Mouse (Mus musculus): ENCODE measurements around the gene Acot2. TPM values are rescaled to one million over a fixed set of nuclear protein-coding genes. Genes with fewer than 3 reads are reported as not detected.

Acot2 gene
- total and polyA plus RNA-seq, 3 experiments = 9.8 to 13.0 TPM; not detected in 1

- Histone ChIP-seq H3K36me3 (ENCODE audit: control insufficient read depth in 1 of 2, insufficient read depth in 2 of 2, low read length in 2 of 2) (peaks cover 0 to 4% of the 10 kb centered on the region in 2 experiments; a peak in 2 of 4 replicates), H3K9ac (ENCODE audit: control insufficient read depth, low read depth, low read length, poor library complexity, severe bottlenecking) (no peak overlapping the region), H3K4me1 (ENCODE audit: control insufficient read depth in 1 of 2, insufficient read depth in 2 of 2, low read length in 2 of 2) (peaks cover 3% of the 10 kb centered on the region in 2 experiments; a peak in 3 of 4 replicates), H3K79me2 (ENCODE audit: control insufficient read depth, insufficient read depth, low read length, poor library complexity) (no peaks in the 10 kb centered on the region), H3K9me3 (replicated peaks; ENCODE audit: insufficient read depth, low read length) (no peaks in the 10 kb centered on the region), H3K4me3 (ENCODE audit: control insufficient read depth in 1 of 2, insufficient read depth in 1 of 2, low read depth in 2 of 2, low read length in 2 of 2) (no peak overlapping the region), H3K27me3 (ENCODE audit: control insufficient read depth in 1 of 2, insufficient read depth in 2 of 2, low read length in 2 of 2) (0 out of 4 replicates have a peak, but pooled peaks cover 0 to 1% of the 10 kb centered on the region in 2 experiments), H3K27ac (ENCODE audit: control insufficient read depth, low read depth, low read length) (no peak overlapping the region)
- DNase-seq (ENCODE audit: low read depth, low spot score) = no peak
- no peak for TF ChIP-seq MAX (IDR thresholded peaks at IDR 0.05; ENCODE audit: low read length)
- no peak for TF ChIP-seq ZNF384 (IDR thresholded peaks at IDR 0.05; ENCODE audit: low read depth, low read length)
- TF ChIP-seq CHD2 (IDR thresholded peaks at IDR 0.05; ENCODE audit: low read length) = no peak
- TF ChIP-seq BHLHE40 (IDR thresholded peaks at IDR 0.05; ENCODE audit: borderline replicate concordance, low read depth, low read length) = no peak
- TF ChIP-seq ZC3H11A (IDR thresholded peaks at IDR 0.05; ENCODE audit: low read depth, low read length) = no peak
- TF ChIP-seq E2F4 (IDR thresholded peaks at IDR 0.05; ENCODE audit: borderline replicate concordance, low read depth, low read length) = no peak
- TF ChIP-seq MEF2A (IDR thresholded peaks at IDR 0.05; ENCODE audit: extremely low read depth, insufficient replicate concordance, low read depth, low read length, poor library complexity, severe bottlenecking) = no peak
- no peak for TF ChIP-seq HCFC1 (IDR thresholded peaks at IDR 0.05; ENCODE audit: low read depth, low read length)
- no peak for TF ChIP-seq SMC3 (IDR thresholded peaks at IDR 0.05; ENCODE audit: low read depth, low read length)
- no peak for TF ChIP-seq RCOR1 (IDR thresholded peaks at IDR 0.05; ENCODE audit: low read depth, low read length)
- TF ChIP-seq MAFK (IDR thresholded peaks at IDR 0.05; ENCODE audit: borderline replicate concordance, low read depth, low read length) = no peak
- no peak for TF ChIP-seq POLR2AphosphoS2 (IDR thresholded peaks at IDR 0.05; ENCODE audit: low read length)
- TF ChIP-seq UBTF (IDR thresholded peaks at IDR 0.05; ENCODE audit: borderline replicate concordance, insufficient read depth, low read depth, low read length) = no peak
- TF ChIP-seq GATA1 (IDR thresholded peaks at IDR 0.05; ENCODE audit: low read depth, low read length) = no peak
- no peak for TF ChIP-seq KAT2A (conservative IDR thresholded peaks at IDR 0.05; ENCODE audit: low read depth, low read length)
- no peak for TF ChIP-seq USF1 (IDR thresholded peaks at IDR 0.05; ENCODE audit: low read depth, low read length)
Observed at GRCm38 (mm10) chr12:83981615-83982014, 6.0 kb upstream of the Acot2 start.

GRCm38 (mm10) chr12:83984752-83985151 is 2.9 kb upstream of the Acot2 start, which contains the start of gene Heatr4:
Gene Heatr4, minus strand, starts transcription at chr12:83984852.
- Histone ChIP-seq H3K27ac (ENCODE audit: control insufficient read depth, low read depth, low read length) (no peak within 1 kb of the TSS), H3K36me3 (ENCODE audit: control insufficient read depth in 1 of 2, insufficient read depth in 2 of 2, low read length in 2 of 2) (peaks cover 0 to 17% of the 10 kb centered on the region in 2 experiments; a peak in 2 of 4 replicates), H3K27me3 (ENCODE audit: control insufficient read depth in 1 of 2, insufficient read depth in 2 of 2, low read length in 2 of 2) (0 out of 4 replicates have a peak, but pooled peaks cover 0 to 1% of the 10 kb centered on the region in 2 experiments), H3K4me1 (ENCODE audit: control insufficient read depth in 1 of 2, insufficient read depth in 2 of 2, low read length in 2 of 2) (peaks cover 10 to 11% of the 10 kb centered on the region in 2 experiments), H3K9me3 (replicated peaks; ENCODE audit: insufficient read depth, low read length) (no peaks in the 10 kb centered on the region), H3K4me3 (ENCODE audit: control insufficient read depth in 1 of 2, insufficient read depth in 1 of 2, low read depth in 2 of 2, low read length in 2 of 2) (no peak within 1 kb of the TSS), H3K79me2 (ENCODE audit: control insufficient read depth, insufficient read depth, low read length, poor library complexity) (peaks cover 11% of the 10 kb centered on the region), H3K9ac (ENCODE audit: control insufficient read depth, low read depth, low read length, poor library complexity, severe bottlenecking) (no peak within 1 kb of the TSS)
- TF ChIP-seq UBTF (IDR thresholded peaks at IDR 0.05; ENCODE audit: borderline replicate concordance, insufficient read depth, low read depth, low read length) = no peak
- no peak for TF ChIP-seq MYB (IDR thresholded peaks at IDR 0.05; ENCODE audit: low read depth, low read length)
- no peak for TF ChIP-seq KAT2A (conservative IDR thresholded peaks at IDR 0.05; ENCODE audit: low read depth, low read length)
- TF ChIP-seq MYC (IDR thresholded peaks at IDR 0.05; ENCODE audit: low read depth, low read length) = no peak
- TF ChIP-seq CTCF (IDR thresholded peaks at IDR 0.05 in 2 of 3, conservative IDR thresholded peaks at IDR 0.05 in 1 of 3; ENCODE audit: control insufficient read depth in 1 of 3, insufficient read depth in 1 of 3, low read depth in 2 of 3, low read length in 3 of 3, poor library complexity in 1 of 3, severe bottlenecking in 1 of 3) = no peak
- no peak for TF ChIP-seq HCFC1 (IDR thresholded peaks at IDR 0.05; ENCODE audit: low read depth, low read length)
- TF ChIP-seq USF1 (IDR thresholded peaks at IDR 0.05; ENCODE audit: low read depth, low read length) = no peak
- no peak for TF ChIP-seq CHD1 (IDR thresholded peaks at IDR 0.05; ENCODE audit: low read depth, low read length)
- TF ChIP-seq RCOR1 (IDR thresholded peaks at IDR 0.05; ENCODE audit: low read depth, low read length) = no peak
- TF ChIP-seq ZNF384 (IDR thresholded peaks at IDR 0.05; ENCODE audit: low read depth, low read length) = no peak
- no peak for TF ChIP-seq POLR2A (IDR thresholded peaks at IDR 0.05; ENCODE audit: control insufficient read depth in 1 of 2, insufficient read depth in 1 of 2, low read depth in 1 of 2, low read length in 2 of 2, poor library complexity in 1 of 2)
- TF ChIP-seq MAX (IDR thresholded peaks at IDR 0.05; ENCODE audit: low read length) = no peak
- TF ChIP-seq JUND (IDR thresholded peaks at IDR 0.05; ENCODE audit: low read depth, low read length) = no peak
- TF ChIP-seq ZC3H11A (IDR thresholded peaks at IDR 0.05; ENCODE audit: low read depth, low read length) = no peak
- no peak for TF ChIP-seq MAZ (IDR thresholded peaks at IDR 0.05; ENCODE audit: low read depth, low read length)
- DNase-seq (ENCODE audit: low read depth, low spot score) = no peak
